Mouse (Mus musculus) limb, embryonic 13.5 days (tissue): ENCODE data around the gene Sod1. TPM values are rescaled to one million over a fixed set of nuclear protein-coding genes. Genes with fewer than 3 reads are reported as not detected.
"Not testable (repeated sequence)": the region's sequence is repeated elsewhere in the genome, so short reads cannot be mapped to it uniquely, and the experiment has no call there.

Experiments
- ATAC-seq: fragments of 200-750 bp; cut with Nextera tagmentation; 2 replicates; pipeline ENCODE4 v1.8.0; 2017; ENCODE audit warnings: low read depth, moderate number of reproducible peaks, moderate TSS enrichment; ENCODE audit not compliant: low FRiP score
- H3K27ac ChIP-seq: fragments of 300-500 bp; sonication (generic); 2 replicates; pipeline ENCODE4 v1.5.1; 2015; ENCODE audit warnings: inconsistent platforms, mild to moderate bottlenecking, moderate library complexity
- H3K27me3 ChIP-seq: fragments of 300-500 bp; sonication (generic); 2 replicates; pipeline ENCODE4 v1.6.1; 2015; ENCODE audit warnings: mild to moderate bottlenecking, inconsistent platforms
- H3K36me3 ChIP-seq: fragments of 300-500 bp; sonication (generic); 2 replicates; pipeline ENCODE4 v1.6.1; 2015; ENCODE audit warnings: inconsistent platforms, mild to moderate bottlenecking, moderate library complexity
- H3K4me1 ChIP-seq: fragments of 300-500 bp; sonication (generic); 2 replicates; pipeline ENCODE4 v1.6.1; 2015; ENCODE audit warnings: inconsistent platforms
- H3K4me2 ChIP-seq: fragments of 300-500 bp; sonication (generic); replicated peaks from 2 replicates; pipeline ENCODE4 v1.6.1; 2015; ENCODE audit warnings: inconsistent platforms, mild to moderate bottlenecking, moderate library complexity
- H3K4me3 ChIP-seq: fragments of 300-500 bp; sonication (generic); 2 replicates; pipeline ENCODE4 v1.5.1; 2015; ENCODE audit warnings: moderate library complexity, mild to moderate bottlenecking, inconsistent platforms
- H3K9ac ChIP-seq: fragments of 300-500 bp; sonication (generic); 2 replicates; pipeline ENCODE4 v1.6.1; 2015; ENCODE audit warnings: mild to moderate bottlenecking, inconsistent platforms
- H3K9me3 ChIP-seq: fragments of 300-500 bp; sonication (generic); 2 replicates; pipeline ENCODE4 v1.6.1; 2016; ENCODE audit warnings: inconsistent platforms
- WGBS: fragments of 180-500 bp; shearing (Covaris S2); methylation state at CpG from one replicate; pipeline ENCODE4 v1.1.7; 2015; 5-methylcytosine and 5-hydroxymethylcytosine counted together
- polyA plus RNA-seq: library from polyadenylated mRNA; unstranded; fragments of >200 nt; fragmentation: Nextera tagmentation; extraction: Ambion mirVana; gene quantifications from 2 replicates; pipeline ENCODE4 v1.2.1, GENCODE M21; 2015

The Sod1 gene
- polyA plus RNA-seq, 1 experiment from 2014 or later, result 1,085 TPM

- H3K9ac ChIP-seq, result no peak overlapping the region
- ATAC-seq, result no peak
- no peaks in the 10 kb centered on the region for H3K9me3 ChIP-seq
- H3K4me3 ChIP-seq, result no peak overlapping the region
- no peaks in the 10 kb centered on the region for H3K4me1 ChIP-seq
- no peak overlapping the region for H3K4me2 ChIP-seq
- H3K27me3 ChIP-seq, result no peaks in the 10 kb centered on the region
- no peak overlapping the region for H3K27ac ChIP-seq
- H3K36me3 ChIP-seq, result peaks cover 47% of the 10 kb centered on the region
- WGBS, result 91% methylated on average over 3 of the region's 3 CpGs
Observed at GRCm38 (mm10) chr16:90235188-90235587, 14.6 kb downstream of the Sod1 start.

GRCm38 (mm10) chr16:90239128-90239746 lies 18.7 kb downstream of the Sod1 start:
- Histone ChIP-seq H3K27me3 (no peaks in the 10 kb centered on the region), H3K4me3 (no peak overlapping the region), H3K4me2 (no peak overlapping the region), H3K36me3 (peaks cover 63% of the 10 kb centered on the region), H3K9ac (no peak overlapping the region), H3K9me3 (no peaks in the 10 kb centered on the region), H3K27ac (no peak overlapping the region), H3K4me1 (no peaks in the 10 kb centered on the region)
- ATAC-seq, result no peak
- 89% methylated on average over 6 of the region's 6 CpGs for WGBS

GRCm38 (mm10) chr16:90241875-90242274 lies 21.3 kb downstream of the Sod1 start:
- no peak for ATAC-seq
- H3K4me3 ChIP-seq, result no peak overlapping the region
- no peak overlapping the region for H3K27ac ChIP-seq
- H3K27me3 ChIP-seq, result no peaks in the 10 kb centered on the region
- H3K9me3 ChIP-seq, result no peaks in the 10 kb centered on the region
- H3K4me2 ChIP-seq, result no peak overlapping the region
- H3K9ac ChIP-seq, result no peak overlapping the region
- peaks cover 80% of the 10 kb centered on the region for H3K36me3 ChIP-seq
- WGBS, result 87% methylated on average over 4 of the region's 4 CpGs
- no peaks in the 10 kb centered on the region for H3K4me1 ChIP-seq

- no peaks in the 10 kb centered on the region for H3K9me3 ChIP-seq
- H3K9ac ChIP-seq, result no peak overlapping the region
- H3K36me3 ChIP-seq, result peaks cover 85% of the 10 kb centered on the region
- H3K4me2 ChIP-seq, result no peak overlapping the region
- H3K27me3 ChIP-seq, result no peaks in the 10 kb centered on the region
- no peak overlapping the region for H3K27ac ChIP-seq
- WGBS, result 86% methylated on average over 17 of the region's 17 CpGs
- H3K4me1 ChIP-seq, result no peaks in the 10 kb centered on the region
- H3K4me3 ChIP-seq, result no peak overlapping the region
- ATAC-seq, result no peak
Observed at GRCm38 (mm10) chr16:90242426-90243304, 22.1 kb downstream of the Sod1 start.

- peaks cover 86% of the 10 kb centered on the region for H3K36me3 ChIP-seq
- 93% methylated on average over 7 of the region's 7 CpGs for WGBS
- H3K4me1 ChIP-seq, result no peaks in the 10 kb centered on the region
- H3K27me3 ChIP-seq, result no peaks in the 10 kb centered on the region
- no peak overlapping the region for H3K4me2 ChIP-seq
- no peaks in the 10 kb centered on the region for H3K9me3 ChIP-seq
- no peak for ATAC-seq
- no peak overlapping the region for H3K9ac ChIP-seq
- H3K27ac ChIP-seq, result no peak overlapping the region
- no peak overlapping the region for H3K4me3 ChIP-seq
Observed at GRCm38 (mm10) chr16:90250099-90250498, 29.5 kb downstream of the Sod1 start.

GRCm38 (mm10) chr16:90251256-90251655 lies 30.7 kb downstream of the Sod1 start:
- H3K4me3 ChIP-seq, ATAC-seq, H3K4me2 ChIP-seq, H3K9ac ChIP-seq, H3K27ac ChIP-seq, H3K27me3 ChIP-seq, H3K4me1 ChIP-seq, H3K9me3 ChIP-seq: not testable (repeated sequence)
- peaks cover 80% of the 10 kb centered on the region for H3K36me3 ChIP-seq
- WGBS, result 89% methylated on average over 3 of the region's 3 CpGs

- Histone ChIP-seq H3K4me2 (no peak overlapping the region), H3K27me3 (no peaks in the 10 kb centered on the region), H3K27ac (no peak overlapping the region), H3K9ac (no peak overlapping the region), H3K36me3 (peaks cover 82% of the 10 kb centered on the region), H3K9me3 (no peaks in the 10 kb centered on the region), H3K4me3 (no peak overlapping the region), H3K4me1 (no peaks in the 10 kb centered on the region)
- WGBS, result 87% methylated on average over 2 of the region's 2 CpGs
- ATAC-seq, result no peak
Observed at GRCm38 (mm10) chr16:90252521-90252920, 32.0 kb downstream of the Sod1 start.

- WGBS, result 94% methylated on average over 7 of the region's 7 CpGs
- no peaks in the 10 kb centered on the region for H3K4me1 ChIP-seq
- no peak overlapping the region for H3K4me3 ChIP-seq
- ATAC-seq, result no peak
- no peaks in the 10 kb centered on the region for H3K27me3 ChIP-seq
- H3K27ac ChIP-seq, result no peak overlapping the region
- H3K4me2 ChIP-seq, result no peak overlapping the region
- H3K36me3 ChIP-seq, result peaks cover 68% of the 10 kb centered on the region
- H3K9ac ChIP-seq, result no peak overlapping the region
- H3K9me3 ChIP-seq, result no peaks in the 10 kb centered on the region
Observed at GRCm38 (mm10) chr16:90258950-90259349, 38.4 kb downstream of the Sod1 start.

GRCm38 (mm10) chr16:90259623-90260022 lies 39.1 kb downstream of the Sod1 start:
- no peak overlapping the region for H3K4me3 ChIP-seq
- ATAC-seq, result no peak
- peaks cover 62% of the 10 kb centered on the region for H3K36me3 ChIP-seq
- H3K27me3 ChIP-seq, result no peaks in the 10 kb centered on the region
- H3K27ac ChIP-seq, result no peak overlapping the region
- no peak overlapping the region for H3K4me2 ChIP-seq
- no peaks in the 10 kb centered on the region for H3K4me1 ChIP-seq
- H3K9ac ChIP-seq, result no peak overlapping the region
- H3K9me3 ChIP-seq, result no peaks in the 10 kb centered on the region
- WGBS, result 92% methylated on average over 5 of the region's 5 CpGs

GRCm38 (mm10) chr16:90260097-90260496 lies 39.5 kb downstream of the Sod1 start:
- H3K36me3 ChIP-seq, result peaks cover 57% of the 10 kb centered on the region
- 97% methylated on average over 4 of the region's 4 CpGs for WGBS
- H3K4me1 ChIP-seq, result no peaks in the 10 kb centered on the region
- H3K27ac ChIP-seq, result no peak overlapping the region
- ATAC-seq, result no peak
- no peaks in the 10 kb centered on the region for H3K27me3 ChIP-seq
- H3K9ac ChIP-seq, result no peak overlapping the region
- no peaks in the 10 kb centered on the region for H3K9me3 ChIP-seq
- no peak overlapping the region for H3K4me2 ChIP-seq
- H3K4me3 ChIP-seq, result no peak overlapping the region

GRCm38 (mm10) chr16:90261791-90262190 lies 41.2 kb downstream of the Sod1 start:
- no peaks in the 10 kb centered on the region for H3K27me3 ChIP-seq
- WGBS, result 97% methylated on average over 2 of the region's 2 CpGs

GRCm38 (mm10) chr16:90264021-90264420 lies 43.5 kb downstream of the Sod1 start:
- peaks cover 27% of the 10 kb centered on the region for H3K36me3 ChIP-seq
- no peak overlapping the region for H3K4me2 ChIP-seq
- 0 out of 2 replicates have a peak, but pooled peaks cover 9% of the 10 kb centered on the region for H3K4me1 ChIP-seq
- H3K27me3 ChIP-seq, result no peaks in the 10 kb centered on the region
- H3K27ac ChIP-seq, result no peak overlapping the region
- H3K9ac ChIP-seq, result no peak overlapping the region
- H3K9me3 ChIP-seq, result no peaks in the 10 kb centered on the region
- 89% methylated on average over 5 of the region's 5 CpGs for WGBS
- no peak overlapping the region for H3K4me3 ChIP-seq
- ATAC-seq, result no peak

More at GRCm38 (mm10) chr16:90261791-90262190, 41.2 kb downstream of the Sod1 start:
- H3K9me3 ChIP-seq, result no peaks in the 10 kb centered on the region
- peaks cover 47% of the 10 kb centered on the region for H3K36me3 ChIP-seq
- no peak overlapping the region for H3K4me3 ChIP-seq
- H3K4me1 ChIP-seq, result 0 out of 2 replicates have a peak, but pooled peaks cover 4% of the 10 kb centered on the region
- H3K4me2 ChIP-seq, result no peak overlapping the region
- H3K27ac ChIP-seq, result no peak overlapping the region
- no peak for ATAC-seq
- no peak overlapping the region for H3K9ac ChIP-seq
